Mouse (Mus musculus): ENCODE data around the gene Aen.

DNA sequence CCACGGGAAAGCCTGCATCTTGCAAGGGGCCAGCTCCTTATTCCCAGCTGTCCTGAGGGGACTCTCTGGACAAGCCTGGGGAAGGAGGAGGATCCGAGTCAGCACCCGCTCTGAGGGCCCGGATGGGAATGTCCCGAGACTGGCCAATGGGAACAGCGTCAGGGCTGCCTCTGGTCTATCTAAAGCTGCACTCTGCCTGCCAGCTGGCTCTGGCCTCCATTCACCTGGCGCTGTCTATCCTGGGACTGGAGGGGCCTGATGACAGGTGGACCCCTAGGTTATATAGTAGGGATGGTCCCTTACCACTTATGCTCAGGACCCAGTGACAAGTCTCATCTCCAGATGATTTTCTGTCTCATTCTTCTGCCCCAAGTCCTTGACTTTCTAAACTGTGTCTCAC is 29.1 kb downstream of the Aen start:
- TF ChIP-seq CTCF (IDR thresholded peaks at IDR 0.05; ENCODE audit: low read depth) (no peak), EP300 (IDR thresholded peaks at IDR 0.05; ENCODE audit: low read depth) (no peak)

All from liver, embryonic 14.5 days (tissue).